Mouse (Mus musculus) hindbrain, postnatal 0 days (tissue): ENCODE data around the gene Fam214a. TPM values are rescaled to one million over a fixed set of nuclear protein-coding genes. Genes with fewer than 3 reads are reported as not detected.

Source experiments
- ATAC-seq: fragments of 200-750 bp; cut with Nextera tagmentation; 2 replicates; pipeline ENCODE4 v1.8.0; 2017; ENCODE audit warnings: mild to moderate bottlenecking, moderate TSS enrichment, moderate library complexity
- DNase-seq: peaks from one replicate; pipeline ENCODE4 v3.0.0-alpha.2; 2015; ENCODE audit warnings: low spot score
- H3K27ac ChIP-seq: fragments of 300-500 bp; sonication (generic); 2 replicates; pipeline ENCODE4 v1.5.1; 2014; ENCODE audit warnings: mild to moderate bottlenecking
- H3K27me3 ChIP-seq: fragments of 300-500 bp; sonication (generic); 2 replicates; pipeline ENCODE4 v1.6.1; 2014; ENCODE audit warnings: low read length, mixed read lengths; ENCODE audit not compliant: insufficient read depth
- H3K36me3 ChIP-seq: fragments of 300-500 bp; sonication (generic); 2 replicates; pipeline ENCODE4 v1.6.1; 2014; ENCODE audit warnings: low read length, mixed read lengths; ENCODE audit not compliant: insufficient read depth
- H3K4me1 ChIP-seq: fragments of 300-500 bp; sonication (generic); 2 replicates; pipeline ENCODE4 v1.6.1; 2014; ENCODE audit warnings: antibody characterized with exemption, low read length, mixed read lengths; ENCODE audit not compliant: insufficient read depth
- H3K4me2 ChIP-seq: fragments of 300-500 bp; sonication (generic); 2 replicates; pipeline ENCODE4 v1.6.1; 2014; ENCODE audit warnings: low read depth, mild to moderate bottlenecking, low read length, moderate library complexity, mixed read lengths
- H3K4me3 ChIP-seq: fragments of 300-500 bp; sonication (generic); 2 replicates; pipeline ENCODE4 v1.5.1; 2014; ENCODE audit warnings: low read length
- H3K9ac ChIP-seq: fragments of 300-500 bp; sonication (generic); replicated peaks from 2 replicates; pipeline ENCODE4 v1.6.1; 2014; ENCODE audit warnings: mild to moderate bottlenecking, low read length, moderate library complexity, mixed read lengths
- H3K9me3 ChIP-seq: fragments of 300-500 bp; sonication (generic); 2 replicates; pipeline ENCODE4 v1.6.1; 2016; ENCODE audit warnings: low read length, mixed read lengths
- CTCF ChIP-seq: IDR thresholded peaks from 2 replicates; pipeline ENCODE4 v1.5.1; 2016; ENCODE audit warnings: antibody characterized with exemption, control low read depth, low read depth
- WGBS: fragments of 180-500 bp; shearing (Covaris S2); extraction: QIAGEN DNeasy Blood & Tissue Kit; methylation state at CpG from one replicate; pipeline ENCODE4 v1.1.7; 2014; 5-methylcytosine and 5-hydroxymethylcytosine counted together
- polyA plus RNA-seq: library from polyadenylated mRNA; unstranded; fragments of >200 nt; fragmentation: Nextera tagmentation; extraction: Ambion mirVana; gene quantifications from 2 replicates; pipeline ENCODE4 v1.2.1, GENCODE M21; 2015
- total RNA-seq: library from RNA; depleted of rRNA; stranded (reverse); fragments of >200 nt; gene quantifications from 2 replicates; pipeline ENCODE4 v1.2.3, GENCODE M21; 2014

The Fam214a gene
- total and polyA plus RNA-seq, 2 experiments from 2014 or later, result 18.6 to 28.6 TPM

DNA sequence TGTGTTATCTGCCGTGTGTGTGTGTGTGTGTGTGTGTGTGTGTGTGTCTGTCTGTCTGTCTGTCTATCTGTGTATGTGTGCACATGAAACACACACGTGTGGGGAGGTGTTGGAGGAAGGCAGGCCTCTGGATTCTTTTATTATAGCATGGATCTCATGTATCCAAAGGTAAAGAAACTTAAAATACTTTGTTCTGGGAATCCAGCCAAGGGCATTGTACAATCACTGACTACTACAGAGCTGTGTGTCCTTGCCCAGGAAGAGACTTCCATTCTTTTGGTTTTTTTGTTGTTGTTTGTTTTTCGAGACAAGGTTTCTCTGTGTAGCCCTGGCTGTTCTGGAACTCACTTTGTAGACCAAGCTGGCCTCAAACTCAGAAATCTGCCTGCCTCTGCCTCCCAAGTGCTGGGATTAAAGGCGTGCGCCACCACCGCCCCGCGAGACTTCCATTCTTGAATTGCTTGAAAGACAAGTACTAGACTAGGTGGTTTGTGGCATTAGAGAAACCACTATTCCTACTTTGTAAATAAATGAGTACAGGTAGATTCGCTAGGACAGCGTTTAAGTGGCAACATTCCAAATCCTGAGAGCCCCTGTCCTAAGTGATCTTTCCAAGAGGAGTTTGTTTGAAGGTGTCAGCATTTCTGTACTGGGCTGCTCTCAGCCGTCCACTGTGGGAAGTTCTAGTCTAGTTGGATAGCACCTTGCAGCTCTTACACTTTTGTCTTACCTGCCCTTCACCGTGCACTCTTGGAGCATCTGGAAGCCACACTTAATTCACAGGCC is 18.7 kb downstream of the Fam214a start:
- no peak overlapping the region for H3K27ac ChIP-seq
- 88% methylated on average over 12 of the region's 12 CpGs for WGBS
- no peaks in the 10 kb centered on the region for H3K36me3 ChIP-seq
- TF ChIP-seq CTCF, result no peak
- ATAC-seq, result no peak
- H3K27me3 ChIP-seq, result no peaks in the 10 kb centered on the region
- H3K4me1 ChIP-seq, result peaks cover 16% of the 10 kb centered on the region
- no peak overlapping the region for H3K9ac ChIP-seq
- no peaks in the 10 kb centered on the region for H3K9me3 ChIP-seq
- no peak overlapping the region for H3K4me2 ChIP-seq
- DNase-seq, result no peak
- no peak overlapping the region for H3K4me3 ChIP-seq

GRCm38 (mm10) chr9:74972736-74973135 is 20.1 kb downstream of the Fam214a start:
- Histone ChIP-seq H3K9me3 (no peaks in the 10 kb centered on the region), H3K4me1 (peaks cover 17% of the 10 kb centered on the region), H3K4me2 (no peak overlapping the region), H3K36me3 (no peaks in the 10 kb centered on the region), H3K27ac (no peak overlapping the region), H3K9ac (no peak overlapping the region), H3K4me3 (no peak overlapping the region), H3K27me3 (no peaks in the 10 kb centered on the region)
- no peak for DNase-seq
- TF ChIP-seq CTCF, result no peak
- 89% methylated on average over 5 of the region's 5 CpGs for whole genome bisulfite sequencing
- no peak for ATAC-seq

GRCm38 (mm10) chr9:74973154-74973553 is 20.5 kb downstream of the Fam214a start:
- no peak overlapping the region for H3K4me3 ChIP-seq
- no peak for TF ChIP-seq CTCF
- DNase-seq (no peak), ATAC-seq (no peak)
- H3K9ac ChIP-seq, result no peak overlapping the region
- no peak overlapping the region for H3K4me2 ChIP-seq
- no peaks in the 10 kb centered on the region for H3K9me3 ChIP-seq
- H3K27me3 ChIP-seq, result no peaks in the 10 kb centered on the region
- WGBS, result 87% methylated on average over 4 of the region's 4 CpGs
- no peaks in the 10 kb centered on the region for H3K36me3 ChIP-seq
- H3K27ac ChIP-seq, result no peak overlapping the region
- H3K4me1 ChIP-seq, result peaks cover 21% of the 10 kb centered on the region

DNA sequence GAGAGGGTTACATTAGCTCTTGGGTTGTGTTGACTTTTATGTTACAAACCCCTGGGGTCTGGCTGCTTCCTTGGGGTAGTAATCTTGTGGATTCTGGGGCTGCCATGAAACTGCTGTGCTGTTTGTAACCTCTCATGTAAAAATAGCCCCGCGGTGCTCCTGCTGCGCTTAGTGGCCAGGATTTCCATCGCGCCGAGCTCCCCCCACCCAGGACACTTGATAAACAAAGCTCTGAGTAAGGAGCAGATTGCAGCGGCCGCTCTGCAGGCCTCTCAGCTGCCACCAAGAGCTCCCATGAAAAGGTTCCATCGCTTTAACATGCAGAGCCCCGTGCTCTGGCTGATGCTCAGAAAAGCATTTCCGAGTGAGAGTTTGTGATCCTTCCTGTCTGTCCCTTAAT is 22.1 kb downstream of the Fam214a start:
- Histone ChIP-seq H3K4me3 (no peak overlapping the region), H3K4me1 (peaks cover 26% of the 10 kb centered on the region), H3K9me3 (no peaks in the 10 kb centered on the region), H3K36me3 (no peaks in the 10 kb centered on the region), H3K27me3 (no peaks in the 10 kb centered on the region), H3K27ac (peak overlapping the region; percentile 95), H3K4me2 (peak overlapping the region; percentile 58), H3K9ac (peak overlapping the region; percentile 64; the same call in 1 of the 2 replicates)
- 3% methylated on average over 11 of the region's 11 CpGs for WGBS
- TF ChIP-seq CTCF, result no peak
- DNase-seq (peak; percentile 65), ATAC-seq (no peak)

GRCm38 (mm10) chr9:74975416-74975815 is 22.7 kb downstream of the Fam214a start:
- Histone ChIP-seq H3K36me3 (no peaks in the 10 kb centered on the region), H3K27me3 (no peaks in the 10 kb centered on the region), H3K4me1 (peaks cover 26% of the 10 kb centered on the region), H3K9me3 (no peaks in the 10 kb centered on the region), H3K4me3 (peak overlapping the region; percentile 60), H3K9ac (peak overlapping the region; percentile 64), H3K4me2 (peak overlapping the region; percentile 58), H3K27ac (peak overlapping the region; percentile 95)
- peak; percentile 33 for ATAC-seq
- no peak for DNase-seq
- no peak for TF ChIP-seq CTCF
- WGBS, result 4% methylated on average over 7 of the region's 7 CpGs

- H3K9ac ChIP-seq, result peak overlapping the region; percentile 64
- ATAC-seq (peak; percentile 99), DNase-seq (peak; percentile 95)
- TF ChIP-seq CTCF, result no peak
- H3K36me3 ChIP-seq, result no peaks in the 10 kb centered on the region
- H3K4me3 ChIP-seq, result peak overlapping the region; percentile 60
- H3K27ac ChIP-seq, result peak overlapping the region; percentile 95
- no peaks in the 10 kb centered on the region for H3K9me3 ChIP-seq
- under 1% methylated on average over 23 of the region's 23 CpGs for WGBS
- peaks cover 29% of the 10 kb centered on the region for H3K4me1 ChIP-seq
- H3K4me2 ChIP-seq, result peak overlapping the region; percentile 58
- no peaks in the 10 kb centered on the region for H3K27me3 ChIP-seq
Observed at GRCm38 (mm10) chr9:74975911-74976563, 23.4 kb downstream of the Fam214a start.

DNA sequence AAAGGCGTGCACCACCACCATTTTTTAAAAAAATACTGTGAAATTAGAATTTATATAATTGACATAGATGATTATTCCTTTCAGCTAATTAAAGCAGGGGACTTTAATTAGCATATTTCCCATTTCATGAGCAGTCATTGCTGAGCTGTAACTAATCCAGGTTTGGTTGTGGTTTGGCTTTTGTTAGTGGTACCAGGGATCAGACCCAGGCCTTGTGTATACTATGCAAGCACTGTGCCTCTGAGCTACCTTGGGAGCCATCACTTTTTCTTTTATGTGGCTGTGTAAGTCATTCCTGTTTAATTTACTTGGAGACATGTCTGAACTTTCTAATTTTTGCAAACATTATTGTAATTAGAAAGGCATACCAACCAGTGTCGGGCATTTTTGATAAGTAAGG is 24.6 kb downstream of the Fam214a start:
- Histone ChIP-seq H3K4me1 (peaks cover 29% of the 10 kb centered on the region), H3K27ac (peak overlapping the region; percentile 95), H3K36me3 (no peaks in the 10 kb centered on the region), H3K4me3 (peak overlapping the region; percentile 60), H3K9ac (no peak overlapping the region; the same call in 1 of the 2 replicates), H3K4me2 (peak overlapping the region; percentile 58), H3K27me3 (no peaks in the 10 kb centered on the region), H3K9me3 (no peaks in the 10 kb centered on the region)
- DNase-seq, result no peak
- no peak for ATAC-seq
- WGBS, result 59% methylated on average over 2 of the region's 2 CpGs
- TF ChIP-seq CTCF, result no peak
